Mouse (Mus musculus): ENCODE measurements at regions not wholly inside any gene's neighbourhood (a gene's known extent, or its start where the extent isn't known, plus 50 kb on each side); places are given as distances from the start of the nearest gene placed in this dataset.

GRCm38 (mm10) chr4:22047730-22048455, 116.8 kb downstream of the Faxc start:
- DNase-seq (ENCODE audit: low spot score in 2 of 2) = no peak

DNA sequence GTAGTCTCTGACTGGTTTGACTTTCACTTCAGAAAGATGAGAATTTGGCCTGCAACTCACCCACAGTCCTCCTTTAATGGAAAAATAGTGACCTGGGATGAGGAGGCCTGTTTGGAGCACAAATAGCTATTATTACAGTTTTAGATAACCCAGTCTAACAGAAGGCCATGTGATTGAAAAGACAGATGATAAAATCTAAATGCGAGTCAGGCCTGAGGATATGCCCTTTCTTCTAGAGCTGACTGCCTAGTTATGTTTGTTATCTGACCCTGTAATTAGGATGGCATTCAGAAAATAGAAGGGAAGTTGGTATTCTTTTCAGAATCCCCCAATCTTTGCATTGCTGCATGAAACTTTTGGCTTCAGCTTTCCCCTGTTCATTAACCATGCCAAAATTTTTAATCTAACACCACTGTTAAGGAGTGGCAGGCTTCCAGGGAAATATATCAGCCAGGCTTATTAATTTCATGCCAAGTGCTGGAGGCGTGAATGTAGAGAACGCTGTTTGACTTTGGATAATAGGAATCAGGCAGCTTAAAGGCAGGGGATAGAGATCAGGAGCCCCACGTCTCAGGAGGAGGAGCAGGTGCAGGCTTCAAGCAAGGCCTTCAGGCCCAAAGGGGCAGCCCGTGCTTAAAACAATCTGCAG, 135.8 kb downstream of the Faxc start:
- no peak for DNase-seq (ENCODE audit: low spot score in 2 of 2)

- DNase-seq (ENCODE audit: low spot score in 2 of 2) = no peak
These were observed 136.7 kb downstream of the Faxc start for GRCm38 (mm10) chr4:22067678-22068299.

- DNase-seq (ENCODE audit: low spot score in 2 of 2) = no peak
These were observed 157.2 kb downstream of the Faxc start for GRCm38 (mm10) chr4:22088209-22088787.

- DNase-seq (ENCODE audit: low spot score in 2 of 2) = no peak
These were observed 158.5 kb downstream of the Faxc start for GRCm38 (mm10) chr4:22089637-22090041.

- no peak for DNase-seq (ENCODE audit: low spot score in 2 of 2)
These were observed 159.4 kb downstream of the Faxc start for GRCm38 (mm10) chr4:22090536-22090935.

GRCm38 (mm10) chr4:22092551-22092950, 161.4 kb downstream of the Faxc start:
- DNase-seq (ENCODE audit: low spot score in 2 of 2) = no peak

DNA sequence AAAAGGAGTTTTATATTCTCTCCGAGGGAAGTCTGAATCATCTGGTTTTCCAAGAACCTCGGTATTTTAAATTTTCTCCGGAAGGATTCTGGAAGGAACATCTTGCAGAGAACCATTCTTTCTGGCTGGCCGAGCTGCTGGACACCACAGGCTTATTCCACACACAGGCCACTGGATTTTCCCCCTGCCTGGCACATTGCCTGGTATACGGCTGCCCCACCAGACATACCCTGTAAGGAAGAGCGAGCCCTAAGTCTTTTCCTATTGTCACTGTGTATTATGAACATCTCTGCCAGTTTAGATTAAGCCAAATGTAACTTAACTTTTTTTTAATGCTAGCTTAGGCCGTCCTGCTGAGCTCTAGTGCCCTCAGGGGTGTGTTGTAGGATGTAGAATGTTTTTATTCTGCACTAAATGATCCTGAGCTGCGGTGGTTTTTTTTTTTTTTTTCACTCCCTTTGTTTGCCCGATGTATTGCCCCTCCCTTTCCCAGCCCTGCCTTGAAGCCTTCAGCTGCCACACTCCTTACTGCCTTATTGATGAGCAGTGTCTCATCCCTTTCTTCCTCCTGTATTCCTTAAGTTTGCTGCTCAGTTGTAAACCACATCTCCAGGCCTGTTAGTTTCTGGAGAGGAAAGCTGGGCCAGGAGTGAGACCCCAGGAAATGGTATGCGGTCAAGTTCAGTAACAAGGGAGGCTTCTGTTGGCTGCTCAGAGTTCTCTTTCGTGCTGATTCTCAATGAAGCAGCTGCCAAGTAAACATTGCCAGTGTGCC, 164.3 kb downstream of the Faxc start:
- no peak for DNase-seq (ENCODE audit: low spot score in 2 of 2)

DNA sequence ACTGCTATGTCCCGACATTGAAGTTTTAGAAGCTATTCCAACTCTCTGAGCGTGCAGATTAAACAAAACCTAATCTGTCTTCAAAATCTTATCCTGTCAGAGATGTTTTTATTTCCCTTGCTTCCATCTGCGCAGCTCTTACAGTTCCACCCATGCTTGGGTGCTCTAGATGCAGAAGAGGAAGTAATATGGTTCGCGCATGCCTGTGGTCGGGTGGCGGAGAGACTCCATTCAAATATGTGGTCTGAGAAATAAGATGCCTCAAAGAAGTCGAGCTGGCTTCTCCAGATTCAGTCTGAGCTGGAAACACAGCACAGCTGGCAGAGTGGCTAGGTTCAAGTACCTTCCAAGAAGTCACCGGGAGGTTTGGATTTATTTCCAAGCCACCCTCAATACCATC, 167.5 kb downstream of the Faxc start:
- DNase-seq (ENCODE audit: low spot score in 2 of 2) = no peak

- no peak for DNase-seq (ENCODE audit: low spot score in 2 of 2)
These were observed 171.3 kb downstream of the Faxc start for GRCm38 (mm10) chr4:22102478-22102877.

DNA sequence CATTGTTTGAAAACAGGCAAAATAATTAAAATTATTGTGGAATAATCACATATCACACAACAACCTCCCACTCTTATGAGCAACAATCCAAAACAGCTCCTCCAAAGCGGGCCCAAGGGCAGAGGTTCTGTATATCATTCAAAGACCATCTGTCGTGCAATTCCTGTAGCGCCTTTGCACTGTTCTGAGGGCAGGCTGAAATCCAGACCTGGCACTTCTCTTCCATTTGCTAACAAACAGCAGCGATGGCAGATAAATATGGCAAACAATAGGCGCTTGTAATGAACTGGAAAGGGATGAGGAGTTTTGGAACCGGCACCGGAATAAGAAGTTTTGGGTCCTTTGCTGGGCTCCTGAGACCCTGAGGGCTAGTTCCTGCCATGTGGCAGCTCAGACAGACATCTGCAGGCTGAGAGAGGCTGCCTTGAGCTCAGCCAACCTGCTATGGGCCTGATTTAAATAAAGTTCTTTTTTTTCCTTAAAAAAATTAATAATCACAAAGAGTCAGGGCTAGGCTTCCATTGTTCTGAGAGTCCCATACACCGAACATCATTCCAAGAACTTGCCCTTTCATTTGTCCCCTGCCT, 172.0 kb downstream of the Faxc start:
- DNase-seq (ENCODE audit: low spot score in 2 of 2) = no peak

DNA sequence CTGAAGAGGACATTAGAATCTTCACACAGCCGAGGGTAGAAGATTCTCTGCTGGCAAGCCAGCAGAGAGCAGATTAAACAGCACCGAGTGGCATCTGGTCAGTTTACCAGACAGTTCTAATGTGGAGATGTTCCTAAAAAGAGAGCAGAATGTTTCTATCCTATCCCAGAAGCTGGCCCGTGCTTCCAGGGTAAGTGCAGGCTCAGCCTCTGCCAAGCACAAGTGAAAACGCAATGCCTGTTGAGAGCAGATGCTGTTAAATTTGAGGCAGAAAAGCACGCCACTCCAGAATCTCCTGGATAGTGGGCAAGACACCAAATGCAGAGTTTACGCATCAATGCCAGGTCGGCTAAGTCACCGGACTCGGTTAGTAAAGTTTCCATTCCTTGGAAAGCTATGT, 175.8 kb downstream of the Faxc start:
- no peak for DNase-seq (ENCODE audit: low spot score in 2 of 2)

- DNase-seq (ENCODE audit: low spot score in 2 of 2) = no peak
These were observed 178.3 kb downstream of the Faxc start for GRCm38 (mm10) chr4:22109410-22109809.

DNA sequence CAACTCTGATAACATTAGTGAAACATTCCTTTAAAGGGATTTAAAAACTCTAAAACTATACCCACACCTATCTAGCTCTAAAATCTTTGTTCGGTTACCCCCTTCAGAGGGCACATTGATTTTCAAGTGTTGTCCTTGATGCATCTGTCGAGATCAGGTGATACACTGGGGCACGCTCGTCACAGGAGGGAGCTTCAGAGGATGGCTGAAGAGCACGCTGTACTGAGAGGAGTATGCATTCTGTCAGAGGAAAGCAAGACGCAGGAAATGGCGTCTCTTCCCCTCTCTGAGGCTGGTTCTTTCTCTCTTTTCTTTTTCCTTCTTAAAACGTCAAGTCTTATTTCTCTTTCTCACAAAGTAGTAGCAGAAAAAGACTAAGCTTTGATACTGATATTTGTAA, 179.3 kb downstream of the Faxc start:
- DNase-seq (ENCODE audit: low spot score in 2 of 2) = no peak

DNA sequence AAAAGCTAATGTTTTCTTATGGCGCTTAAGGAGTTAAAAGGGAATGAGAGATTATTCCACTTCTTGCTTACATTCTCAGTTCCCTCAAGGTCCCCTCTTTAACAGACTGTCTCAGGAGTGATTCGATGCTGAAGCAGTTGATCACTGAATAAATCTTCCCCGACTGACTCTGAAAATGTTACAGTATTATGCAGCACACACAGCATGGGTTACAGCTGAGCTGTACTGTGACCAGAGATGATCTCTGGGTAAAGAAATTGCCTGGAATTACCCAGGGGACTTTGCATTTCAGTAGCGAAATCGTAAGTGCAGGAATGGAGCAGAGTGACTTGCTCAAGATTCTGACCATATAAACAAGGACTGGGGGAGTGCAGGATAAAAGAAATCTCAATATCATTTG, 181.1 kb downstream of the Faxc start:
- DNase-seq (ENCODE audit: low spot score in 2 of 2) = no peak

DNA sequence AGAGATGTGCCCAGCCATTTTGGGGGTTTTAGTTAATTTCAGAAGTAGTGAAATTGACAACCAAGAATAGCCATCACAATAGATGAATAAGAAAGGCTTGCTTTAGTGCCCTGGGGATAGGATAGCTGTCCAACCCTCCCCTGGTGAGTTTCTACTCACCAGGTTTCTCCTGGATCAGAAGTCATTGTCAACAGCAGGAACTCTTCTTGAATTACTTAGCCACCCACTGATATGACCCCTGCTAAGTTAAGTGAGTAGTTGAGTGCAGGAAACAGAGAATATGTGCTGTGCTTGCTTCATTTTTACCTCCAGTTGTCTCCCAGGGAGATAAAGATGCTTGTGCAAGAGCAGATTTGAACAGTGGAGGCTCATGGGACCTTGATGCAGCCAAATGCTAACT, 183.3 kb downstream of the Faxc start:
- DNase-seq (ENCODE audit: low spot score in 2 of 2) = no peak

DNA sequence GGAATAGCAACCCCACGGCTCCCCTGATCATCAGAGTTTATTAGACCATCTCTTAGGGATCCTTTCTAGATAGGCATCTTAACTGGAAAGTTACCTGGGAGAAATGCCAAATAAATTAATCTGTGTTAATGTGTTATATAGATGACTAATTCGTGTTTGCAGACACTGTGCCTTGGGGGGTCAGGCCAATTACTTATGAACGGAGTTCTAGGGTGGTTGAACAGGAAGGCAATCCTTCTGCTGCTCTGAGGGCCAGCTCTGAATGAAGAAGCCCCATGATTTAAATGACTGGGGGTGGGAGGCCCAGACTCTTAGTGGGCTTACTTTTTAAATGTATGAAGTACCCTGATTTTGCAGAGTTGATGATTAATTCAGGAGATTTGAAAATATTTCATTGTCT, 188.7 kb downstream of the Faxc start:
- DNase-seq (ENCODE audit: low spot score in 2 of 2) = no peak

DNA sequence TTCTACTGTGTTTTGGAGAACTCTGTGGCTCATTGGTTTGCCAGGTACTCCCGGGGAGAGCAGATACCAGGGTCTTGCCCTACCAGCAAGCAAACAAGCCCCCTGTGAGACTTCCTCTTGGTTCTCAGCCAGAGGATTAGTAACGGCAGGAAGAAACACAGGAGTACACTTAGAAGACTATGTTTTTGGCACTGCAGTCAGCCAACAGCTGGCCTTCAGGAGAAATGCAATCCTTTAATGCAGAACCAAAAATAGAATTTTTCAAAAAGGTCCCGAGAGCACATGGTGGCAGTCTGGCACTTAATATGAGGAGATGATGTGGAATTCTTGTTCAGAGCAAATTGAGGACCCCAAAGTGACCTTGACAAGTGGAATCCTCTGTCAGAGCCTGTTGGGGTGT, 189.8 kb downstream of the Faxc start:
- DNase-seq (ENCODE audit: low spot score in 2 of 2) = no peak

DNA sequence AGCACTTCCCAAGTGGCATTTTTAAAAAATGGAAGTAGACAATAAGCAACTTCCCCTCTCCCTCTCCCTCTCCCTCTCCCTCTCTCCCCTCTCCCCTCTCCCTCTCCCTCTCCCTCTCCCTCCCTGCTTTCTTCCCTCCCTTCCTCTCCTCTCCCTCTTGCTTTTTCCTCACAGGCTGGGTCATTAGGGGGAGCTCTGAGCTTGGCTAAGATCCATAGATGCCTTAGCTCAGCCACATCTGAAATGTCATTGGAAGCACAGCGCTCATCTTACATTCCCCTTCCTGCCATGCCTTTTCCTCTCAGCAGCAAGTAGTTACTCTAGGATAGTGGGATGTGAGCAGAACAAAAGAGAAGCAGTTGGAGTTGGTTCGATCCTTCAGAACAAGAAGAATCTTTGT, 190.3 kb downstream of the Faxc start:
- no peak for DNase-seq (ENCODE audit: low spot score in 2 of 2)

DNA sequence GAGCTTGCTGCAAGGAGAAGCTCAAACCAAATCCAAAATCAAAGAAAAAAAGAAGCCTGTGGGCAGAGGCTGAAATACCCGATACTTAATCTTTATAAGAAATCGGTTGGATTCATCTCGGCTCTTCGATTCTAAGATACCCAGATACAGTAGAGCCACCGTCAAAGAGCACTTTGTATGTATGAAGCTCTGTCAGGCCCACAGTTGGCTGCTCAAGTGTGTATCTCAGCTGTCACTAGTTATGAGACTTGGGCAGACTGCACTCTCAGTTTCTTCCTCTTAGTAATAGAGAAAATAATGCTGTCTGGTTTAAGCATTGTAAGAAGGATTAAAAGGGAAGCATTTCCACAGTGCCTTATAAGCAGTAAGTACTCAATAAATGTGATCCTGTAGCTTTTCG, 193.7 kb downstream of the Faxc start:
- DNase-seq (ENCODE audit: low spot score in 2 of 2) = no peak

DNA sequence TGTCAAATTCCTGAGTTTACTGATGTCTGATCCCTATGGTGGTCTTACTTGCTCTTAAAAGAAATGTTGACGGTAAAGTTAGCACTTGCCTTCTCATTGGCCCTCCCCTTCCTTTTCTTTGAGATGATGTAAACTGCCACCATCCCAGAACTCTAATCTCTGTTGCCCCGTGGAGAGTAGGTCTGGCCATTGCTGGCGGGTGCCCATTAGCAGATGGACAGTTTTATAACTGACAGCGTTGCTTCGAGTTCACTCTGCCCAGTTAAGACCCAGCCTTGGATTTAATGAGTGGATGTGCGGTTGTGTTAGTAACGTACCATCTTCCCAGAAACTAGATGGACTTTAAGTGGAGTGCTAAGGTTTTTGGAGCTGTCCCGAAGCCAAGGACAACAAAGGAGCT, 199.4 kb downstream of the Faxc start:
- DNase-seq (ENCODE audit: low spot score in 2 of 2) = no peak

All from frontal cortex, postnatal 25 days (tissue).